Mouse (Mus musculus) left cerebral cortex, postnatal 36 days (tissue): Measurements from ENCODE around the gene Cdhr2. TPM values are rescaled to one million over a fixed set of nuclear protein-coding genes. Genes with fewer than 3 reads are reported as not detected.

Experiments used
- DNase-seq, 2 experiments: peaks; one replicate each; pipeline ENCODE4 v3.0.0; 2021 to 2022; ENCODE audit warnings: low spot score in 2 of 2, mixed read lengths in 1 of 2
- intact Hi-C: fragments of 180-260 bp; cut with DNase I; formaldehyde crosslinking; loops from one replicate; pipeline ENCODE4 v1.15.1; 2025
- total RNA-seq, 2 experiments: library from RNA; stranded (reverse); gene quantifications; 2 replicates each; pipeline ENCODE4 v1.2.3; 2021

The Cdhr2 gene
- total RNA-seq, 2 experiments from 2014 or later = 0.27 TPM

DNA sequence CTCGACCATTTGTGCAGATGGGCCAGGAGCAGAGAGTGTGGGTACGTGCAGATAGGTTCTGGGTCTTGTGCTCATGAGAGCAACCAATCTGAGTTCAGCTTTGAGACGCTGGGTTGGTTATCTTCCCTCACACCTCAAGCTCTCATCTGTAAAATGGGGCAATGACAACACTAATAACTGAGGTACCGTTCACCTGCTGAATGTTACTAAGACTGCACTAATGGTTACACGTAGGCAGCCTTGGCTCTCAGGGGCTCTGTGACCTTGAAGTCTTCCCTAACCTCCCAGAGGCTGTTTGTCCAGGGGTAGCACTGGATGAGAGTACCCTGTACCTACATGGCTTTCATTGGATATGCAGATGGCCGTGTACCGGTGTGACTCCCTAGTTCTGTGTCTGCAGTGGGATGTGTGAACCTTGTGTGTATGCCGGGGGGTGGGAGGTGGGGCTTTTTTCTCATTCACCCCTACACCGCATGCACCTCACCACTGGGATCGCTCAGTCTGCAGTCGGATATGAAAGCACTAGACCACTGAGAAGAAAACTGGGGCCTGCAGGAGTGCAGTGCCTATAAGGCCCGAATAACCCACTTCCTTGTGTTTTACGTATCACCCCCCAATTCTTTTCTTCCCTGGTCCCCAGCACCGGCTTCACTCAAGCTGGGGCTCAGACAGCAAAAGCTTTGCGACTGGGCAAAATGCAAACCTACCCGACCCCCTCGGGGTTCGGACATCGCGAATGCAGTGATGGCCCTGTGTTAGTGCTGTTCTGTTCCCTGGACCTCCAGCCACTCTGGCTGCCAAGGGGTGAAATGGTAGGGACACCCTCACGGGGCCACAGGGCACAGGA is 8.3 kb upstream of the Cdhr2 start:
- intact Hi-C loops = no loop called here
- DNase-seq = no peak

DNA sequence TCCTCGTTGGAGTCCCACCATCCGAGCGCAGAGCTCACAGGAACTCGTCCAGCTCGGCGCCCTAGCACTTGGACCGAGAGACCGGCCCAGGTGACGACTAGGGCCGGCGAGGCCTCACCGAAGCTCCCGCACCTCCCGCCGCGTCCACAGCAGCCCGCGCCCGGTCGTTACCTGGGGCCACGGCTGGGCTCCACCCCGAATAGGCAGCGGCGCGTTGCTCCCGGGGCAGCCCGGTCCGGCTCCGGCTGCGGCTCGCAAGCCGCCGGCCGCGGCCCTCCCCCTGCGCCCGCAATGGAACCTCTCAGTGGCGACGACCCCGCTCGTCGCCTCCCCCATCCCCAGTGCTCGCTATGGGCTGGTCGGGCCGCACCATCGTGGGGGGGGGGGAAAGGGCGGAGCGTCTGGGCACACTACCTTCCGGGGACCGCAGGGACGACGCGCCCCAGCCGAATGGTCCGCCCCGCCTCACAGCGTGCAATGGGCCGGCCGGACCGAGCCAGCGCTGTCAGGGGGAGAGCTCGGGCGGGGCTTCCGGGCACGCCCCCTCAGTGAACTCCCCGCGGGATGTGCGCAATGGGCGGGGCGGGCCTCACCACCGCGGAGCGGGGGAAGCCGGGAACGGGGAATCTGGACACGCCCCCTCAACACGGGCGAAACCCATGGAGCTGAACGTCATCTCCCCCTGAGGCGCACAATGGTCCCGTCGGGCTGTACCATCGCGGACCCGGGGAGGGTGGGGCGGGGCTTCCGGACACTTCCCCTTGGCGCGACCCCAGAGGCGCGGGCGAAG is 7.5 kb upstream of the Cdhr2 start, which contains the start of gene Rnf44:
Gene Rnf44, minus strand, starts transcription at position 350 of the 790 bp plus-strand sequence.
- peak; percentile 99 for DNase-seq
- intact Hi-C loops = no loop called here

DNA sequence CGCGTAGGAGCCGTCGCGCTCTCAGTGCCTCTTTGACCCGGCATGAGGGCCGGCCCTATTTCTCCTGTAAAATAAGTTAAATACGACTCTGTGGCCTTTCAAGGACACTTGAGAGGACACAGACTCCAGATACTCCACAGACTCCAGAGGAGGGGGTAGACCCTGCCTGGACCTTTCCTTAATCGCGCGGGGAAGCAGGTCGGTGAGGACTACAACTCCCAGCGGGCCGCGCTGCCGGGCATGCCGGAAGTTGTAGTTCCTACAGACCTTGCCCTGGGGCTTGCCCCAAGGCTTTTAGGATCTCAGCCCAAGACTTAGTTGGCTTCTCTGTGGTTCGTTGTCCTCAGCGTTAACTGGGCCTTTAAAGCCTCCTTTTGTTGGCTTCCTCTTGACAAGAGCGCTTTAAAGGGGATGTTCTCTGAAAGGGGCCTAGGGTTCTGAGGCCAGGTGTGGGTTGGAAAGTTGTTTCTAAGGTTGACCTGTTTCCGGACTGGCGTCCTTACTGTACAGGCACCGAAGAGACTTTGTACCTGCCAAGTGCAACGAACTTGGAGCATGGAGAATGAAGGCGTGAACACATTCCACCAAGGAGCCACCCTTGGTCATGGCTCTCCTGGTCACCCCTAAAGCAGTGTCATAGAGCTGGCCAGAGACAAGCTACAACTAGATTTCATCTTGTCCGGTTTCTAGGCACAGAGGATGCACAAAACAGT is 6.8 kb upstream of the Cdhr2 start:
- intact Hi-C loops = no loop called here
- DNase-seq = no peak

DNA sequence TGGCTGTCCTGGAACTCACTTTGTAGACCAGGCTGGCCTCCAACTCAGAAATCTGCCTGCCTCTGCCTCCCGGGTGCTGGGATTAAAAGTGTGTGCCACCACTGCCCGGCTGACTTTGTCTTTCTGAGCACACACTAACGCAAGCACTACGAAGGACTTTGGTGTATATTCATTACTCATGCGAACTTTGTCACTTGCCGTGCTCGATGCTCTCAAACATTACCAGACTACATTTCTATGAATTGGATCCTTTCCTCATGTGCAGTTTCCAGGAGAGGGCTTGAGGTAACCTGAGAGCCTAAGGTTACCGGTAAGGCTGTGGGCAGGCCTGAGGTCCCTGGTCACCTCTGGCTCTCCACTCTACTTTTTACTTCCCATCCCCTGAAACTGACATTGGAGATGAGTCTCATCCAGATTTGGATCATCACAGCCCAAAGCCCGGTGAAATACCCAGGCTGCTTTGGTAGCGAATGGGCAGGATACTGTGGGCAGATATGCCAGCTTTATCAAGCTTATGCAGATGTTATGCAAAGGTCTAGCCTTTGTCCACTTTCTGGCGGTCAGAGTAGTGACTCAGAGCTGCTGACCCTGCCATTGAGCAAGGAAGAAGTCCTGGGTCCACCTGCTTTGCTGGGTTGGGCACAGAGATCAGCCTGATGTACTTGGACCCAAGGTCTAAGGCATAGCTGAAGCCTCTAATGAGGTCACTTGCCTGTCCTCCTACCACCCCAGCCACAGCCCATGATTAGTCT is 5.6 kb upstream of the Cdhr2 start:
- intact Hi-C loops = no loop called here

DNA sequence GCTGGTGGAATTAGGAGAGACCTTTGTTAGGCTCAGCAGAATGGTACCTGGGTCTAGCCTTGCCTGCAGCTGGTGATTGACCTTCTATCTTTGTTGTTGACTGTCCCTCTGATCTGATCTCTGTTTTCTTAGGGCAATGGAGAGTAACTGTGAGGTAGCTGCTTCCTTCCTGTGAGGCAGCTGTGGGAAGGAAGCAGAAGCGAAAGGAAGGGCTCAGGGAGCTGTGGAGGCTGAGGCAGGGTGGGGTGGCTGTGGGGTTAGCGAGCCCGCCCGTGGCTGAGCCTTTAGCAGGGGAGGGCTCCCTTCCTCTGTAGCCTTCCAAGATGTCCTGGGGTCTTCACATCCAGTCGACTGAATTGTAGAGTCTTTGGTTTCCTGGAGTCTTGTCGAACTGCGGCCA is 1.2 kb downstream of the Cdhr2 start:
- DNase-seq = no peak
- intact Hi-C loops = no loop called here

More for the DNA sequence above, 5.6 kb upstream of the Cdhr2 start:
- DNase-seq = no peak

DNA sequence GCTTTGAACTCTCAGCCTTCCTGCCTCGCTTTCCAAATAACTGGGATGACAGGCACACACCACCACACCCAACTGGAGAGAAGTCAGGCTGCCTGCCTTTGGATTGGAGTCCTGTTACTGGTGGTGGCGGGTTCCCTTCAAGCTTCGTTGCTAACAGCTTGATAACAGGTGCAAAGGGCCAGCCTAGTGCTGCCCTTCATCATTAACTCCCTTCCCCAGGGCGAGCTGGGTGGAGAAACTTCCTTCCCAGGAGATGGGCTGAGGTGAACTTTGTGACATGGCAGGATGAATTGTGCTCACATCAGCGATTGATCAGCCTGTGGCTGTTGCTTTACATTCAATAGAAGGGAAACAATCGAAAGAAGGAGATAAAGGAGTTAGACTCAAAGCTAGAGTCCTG is 3.6 kb downstream of the Cdhr2 start:
- no peak for DNase-seq
- intact Hi-C loops = no loop called here

DNA sequence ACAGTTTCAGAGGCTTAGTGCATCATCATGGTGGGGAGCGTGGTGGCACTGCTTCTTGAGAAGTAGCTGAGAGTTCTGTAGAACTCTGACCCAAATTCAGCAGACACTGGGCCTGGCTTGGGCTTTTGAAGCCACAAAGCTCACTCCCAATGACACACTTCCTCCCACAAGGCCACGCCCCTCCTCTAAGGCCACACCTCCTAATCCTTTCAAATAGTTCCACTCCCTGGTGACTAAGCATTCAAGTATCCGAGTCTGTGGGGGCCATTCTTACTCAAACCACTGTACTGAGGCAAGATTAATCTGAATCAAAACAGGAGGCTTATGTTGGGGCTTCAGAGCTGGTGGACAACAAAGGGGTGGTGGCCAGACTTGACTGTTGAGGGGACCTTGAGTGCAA is 9.6 kb downstream of the Cdhr2 start:
- intact Hi-C loops = loop anchor here (10.0 kb wide), 1 partner anchor 464 kb away; no protein-coding TSS in a partner anchor
- DNase-seq = no peak

DNA sequence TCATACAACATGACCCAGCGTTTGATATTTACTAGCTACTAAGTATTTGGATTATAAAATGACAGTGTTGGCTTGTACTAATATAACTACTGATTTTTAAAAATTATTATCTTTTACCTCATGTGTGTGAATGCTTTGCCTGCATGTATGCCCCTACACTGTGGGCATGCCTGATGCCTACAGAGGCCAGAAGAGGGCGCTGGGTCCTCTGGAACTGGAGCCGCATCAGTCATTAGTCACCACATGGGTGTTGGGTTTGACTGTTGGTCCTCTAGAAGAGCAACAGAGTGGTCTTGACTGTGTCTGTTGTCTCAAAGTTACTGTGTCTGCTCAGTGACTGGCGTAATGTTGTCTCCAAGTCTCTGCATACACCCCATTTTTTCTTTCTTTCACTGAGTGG is 13.1 kb downstream of the Cdhr2 start:
- intact Hi-C loops = loop anchor here (10.0 kb wide), 1 partner anchor 460 kb away; no protein-coding TSS in a partner anchor
- DNase-seq = no peak

DNA sequence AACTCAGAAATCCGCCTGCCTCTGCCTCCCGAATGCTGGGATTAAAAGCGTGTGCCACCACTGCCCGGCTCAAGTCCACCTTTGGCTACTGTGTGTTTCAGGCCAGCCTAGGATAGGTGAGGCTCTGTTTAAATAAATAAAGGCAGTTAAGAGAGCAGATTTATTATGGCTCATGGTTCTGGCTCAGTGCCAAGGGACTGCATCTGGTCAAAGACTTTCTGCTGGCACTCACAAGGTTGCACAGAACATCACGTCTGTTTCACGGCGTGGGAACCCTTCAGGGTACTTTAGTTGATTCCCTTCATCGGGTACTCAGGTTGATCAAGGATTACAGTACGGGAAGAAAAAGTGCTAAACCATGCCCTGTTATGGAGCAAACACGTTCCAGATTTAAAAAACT is 13.7 kb downstream of the Cdhr2 start:
- intact Hi-C loops = loop anchor here (5.0 to 10.0 kb wide), 2 partner anchors 362 to 460 kb away; no protein-coding TSS in a partner anchor
- no peak for DNase-seq

DNA sequence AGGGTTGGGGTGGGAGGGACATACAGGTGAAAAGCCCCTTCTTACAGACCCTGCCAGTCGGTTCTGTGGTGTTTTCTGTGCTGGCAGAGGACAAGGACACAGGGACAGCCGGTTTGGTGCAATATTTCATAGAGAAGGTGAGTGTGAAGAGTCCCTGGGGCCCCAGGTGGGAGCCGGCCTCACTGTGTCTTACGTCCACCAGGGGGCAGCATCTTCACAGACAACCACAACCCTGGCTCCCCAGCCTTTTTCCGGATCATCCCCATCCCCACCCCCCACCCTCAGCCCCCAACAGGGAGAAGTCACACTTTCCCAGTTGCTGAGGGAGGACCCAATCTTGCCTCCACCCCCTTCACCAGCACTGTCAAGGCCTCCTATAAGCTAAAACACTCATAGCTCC is 15.7 kb downstream of the Cdhr2 start:
- DNase-seq = peak; percentile 61 to 67

DNA sequence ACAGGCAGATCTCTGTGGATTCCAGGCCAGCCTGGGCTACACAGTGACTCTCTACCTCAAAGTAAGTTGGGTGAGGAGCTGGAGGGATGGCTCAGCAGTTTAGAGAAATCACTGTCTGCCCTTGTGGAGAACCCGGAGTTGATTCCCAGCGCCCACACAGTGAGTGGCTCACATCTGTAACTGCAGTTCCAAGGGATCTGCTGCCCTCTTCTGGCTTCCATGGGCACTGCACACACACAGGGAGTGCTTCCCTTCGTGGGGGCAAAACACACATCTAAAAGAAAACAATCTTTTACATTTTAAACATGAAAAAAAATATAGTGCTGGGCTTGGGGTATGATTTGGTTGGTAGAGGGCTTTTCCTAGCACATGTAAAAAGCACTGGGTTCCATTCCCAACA is 21.9 kb downstream of the Cdhr2 start:
- DNase-seq = no peak
- intact Hi-C loops = no loop called here

More for the DNA sequence above, 15.7 kb downstream of the Cdhr2 start:
- intact Hi-C loops = loop anchor here (2.0 to 10.0 kb wide), 4 partner anchors 40 to 458 kb away; no protein-coding TSS in a partner anchor

DNA sequence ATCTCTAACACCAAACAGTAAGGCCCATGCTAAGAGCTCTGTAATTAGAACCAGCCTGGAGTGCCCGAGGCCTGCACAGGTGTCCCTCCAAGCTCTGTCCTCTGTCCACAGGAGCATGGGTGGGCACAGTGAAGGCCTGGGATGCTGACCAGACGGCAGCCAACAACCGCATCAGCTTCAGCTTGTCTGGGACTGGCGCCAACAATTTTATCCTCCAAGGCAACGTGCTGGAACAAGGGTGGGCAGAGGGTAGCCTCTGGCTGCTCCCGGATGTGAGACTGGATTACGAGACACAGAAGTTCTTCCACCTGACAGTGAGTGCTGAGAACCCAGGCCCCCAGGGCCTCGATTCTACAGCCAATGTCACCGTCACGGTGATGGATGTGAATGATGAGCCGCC is 24.9 kb downstream of the Cdhr2 start:
- intact Hi-C loops = no loop called here
- DNase-seq = no peak

DNA sequence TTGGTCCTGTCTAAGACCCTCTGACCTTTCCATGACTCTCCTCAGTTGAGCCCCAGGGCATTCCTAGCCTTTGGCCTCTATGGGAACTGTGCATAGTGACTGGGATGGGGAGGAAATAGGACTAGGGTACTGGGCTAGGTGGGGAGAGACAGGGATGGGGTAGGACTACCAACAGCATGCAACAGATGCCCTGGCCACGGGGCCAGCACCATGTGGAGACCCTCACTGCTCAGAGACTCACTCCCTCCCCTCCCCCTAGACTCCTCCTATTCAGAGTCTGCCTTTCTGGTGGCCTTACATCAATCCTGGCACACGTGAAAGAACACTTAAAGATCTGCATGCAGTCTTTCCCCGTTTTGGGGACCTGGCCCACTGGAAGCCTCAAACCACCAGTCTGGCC is 35.7 kb downstream of the Cdhr2 start:
- no peak for DNase-seq
- intact Hi-C loops = no loop called here

DNA sequence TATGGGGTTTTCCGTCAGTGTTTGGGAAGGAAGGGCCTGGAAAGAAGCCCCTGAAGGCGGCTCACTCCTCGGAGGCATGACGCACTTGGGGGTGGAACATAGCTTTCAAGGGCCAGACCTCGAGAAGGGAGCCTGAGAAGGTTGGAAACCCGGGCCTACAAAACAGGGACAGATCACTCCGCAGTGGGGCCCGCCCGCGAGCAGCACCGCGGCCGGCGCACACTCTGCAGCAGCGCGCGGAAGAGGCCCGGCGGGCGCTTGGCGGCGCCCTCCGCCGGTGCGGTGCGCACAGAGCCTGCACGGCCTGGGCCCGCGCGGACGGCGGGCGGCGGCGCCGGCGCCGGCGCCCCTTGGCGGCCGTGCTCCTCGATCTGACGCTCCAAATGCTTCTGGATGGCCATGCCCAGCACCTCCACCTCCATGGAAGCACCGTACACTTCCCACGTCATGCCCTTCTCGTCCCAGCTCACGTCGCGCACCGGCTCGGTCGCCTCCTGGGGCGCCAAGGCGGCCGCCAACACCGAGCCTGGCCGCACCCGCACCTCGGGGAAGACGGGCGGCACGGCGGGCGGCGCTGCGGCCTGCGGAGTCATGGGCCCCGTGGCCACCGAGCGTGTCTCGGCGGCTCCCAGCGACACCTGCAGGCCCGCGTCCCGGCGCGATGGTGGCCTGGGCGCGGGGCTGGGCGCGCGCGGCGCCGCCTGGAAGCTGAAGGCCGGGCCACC is 36.4 kb downstream of the Cdhr2 start:
- DNase-seq = no peak
- intact Hi-C loops = no loop called here

DNA sequence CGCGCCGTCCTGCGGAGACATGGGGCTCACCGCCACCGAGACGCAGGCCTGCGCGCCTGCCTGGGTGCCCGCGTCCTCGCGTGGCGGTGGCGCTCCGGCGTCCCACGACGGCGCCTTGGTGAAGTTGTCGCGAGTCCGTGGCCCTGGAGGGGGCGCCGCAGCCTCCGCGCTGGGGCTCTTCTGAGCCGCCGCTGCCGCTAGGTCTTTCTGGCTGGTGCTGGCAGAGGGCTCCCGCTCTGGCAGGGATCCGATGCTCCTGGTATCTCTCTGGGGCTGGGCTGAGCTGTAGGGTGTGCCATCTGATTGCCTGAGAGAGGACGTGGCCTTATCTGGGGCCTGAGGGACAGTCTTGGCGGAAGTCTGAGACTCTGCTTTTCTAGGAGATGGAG is 36.9 kb downstream of the Cdhr2 start:
- intact Hi-C loops = no loop called here
- DNase-seq = no peak

DNA sequence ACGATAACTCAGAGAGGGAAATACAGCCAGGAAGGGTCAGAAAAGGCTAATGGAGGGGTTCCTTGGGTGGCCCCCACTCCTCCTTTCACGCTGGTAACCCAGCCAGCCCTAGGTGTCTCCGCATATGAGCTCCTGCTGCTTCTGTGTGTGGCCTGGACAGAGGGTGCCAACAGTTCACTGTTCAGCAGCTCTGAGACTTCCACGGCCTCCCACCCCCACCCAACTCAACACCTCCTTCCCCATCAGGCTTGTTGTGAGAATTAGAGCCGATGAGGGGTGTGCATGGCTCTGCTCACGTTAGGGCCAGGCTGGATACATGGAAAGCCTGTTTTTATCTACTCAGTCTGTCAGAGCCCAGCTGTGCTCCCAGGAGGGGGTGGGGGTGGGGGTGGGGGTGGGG is 44.8 kb downstream of the Cdhr2 start:
- intact Hi-C loops = no loop called here
- DNase-seq = no peak

DNA sequence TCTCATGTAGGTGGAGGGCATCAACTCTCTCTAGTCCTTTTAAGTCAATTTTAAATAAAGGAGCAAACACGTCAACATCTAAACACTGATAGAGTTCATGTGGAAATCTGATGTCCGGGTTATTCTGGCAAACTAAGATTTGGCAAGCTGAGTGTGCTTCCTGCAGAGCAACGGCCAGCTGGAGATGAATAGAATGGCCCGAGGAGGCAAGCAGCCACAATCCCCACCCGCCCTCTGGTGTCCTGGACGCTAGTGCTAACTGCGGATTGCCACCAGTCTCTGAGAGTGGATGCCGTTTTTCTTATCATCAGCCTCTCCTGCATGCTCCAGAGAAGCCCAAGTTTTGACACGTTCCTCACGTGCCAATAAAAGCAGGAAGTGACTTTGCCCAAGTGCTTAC is 45.6 kb downstream of the Cdhr2 start:
- DNase-seq = no peak
- intact Hi-C loops = no loop called here

DNA sequence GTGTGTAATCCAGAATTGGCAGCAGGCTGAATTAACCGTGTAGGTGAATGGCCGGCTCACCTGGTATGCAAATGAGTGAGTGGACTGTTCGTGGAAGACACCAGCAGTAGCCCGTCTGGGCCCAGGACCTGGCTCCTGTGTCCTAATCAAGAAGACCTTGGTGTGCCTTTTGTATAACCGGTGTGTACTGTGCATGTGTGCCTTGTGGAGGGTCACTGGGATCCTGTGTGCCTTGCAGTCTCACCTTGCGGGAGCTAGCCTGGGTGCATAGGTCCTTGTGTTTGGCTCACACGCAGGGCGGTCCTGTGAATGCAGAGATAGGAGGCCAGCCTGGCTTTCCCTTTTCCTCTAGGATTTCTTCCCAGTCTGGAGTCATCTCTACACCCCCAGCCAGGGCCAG is 46.9 kb downstream of the Cdhr2 start:
- DNase-seq = no peak
- intact Hi-C loops = no loop called here

DNA sequence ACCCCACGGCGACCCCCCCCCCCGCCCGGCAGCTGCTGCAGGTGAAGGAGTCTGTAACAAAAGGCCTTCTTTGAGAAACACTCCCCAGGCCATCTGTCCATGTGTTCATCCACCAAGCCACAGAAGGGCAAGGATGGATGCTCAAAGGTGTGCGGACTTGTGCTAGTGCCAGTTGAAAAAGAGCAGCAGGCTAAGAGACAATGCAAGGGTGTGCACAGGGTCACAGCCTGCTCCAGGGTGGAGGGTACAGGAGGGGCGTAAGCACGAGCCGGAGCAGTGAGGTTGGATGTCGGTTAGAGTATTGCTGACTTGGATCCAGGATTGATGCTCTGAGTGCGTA is 47.4 kb downstream of the Cdhr2 start:
- intact Hi-C loops = no loop called here

More for the DNA sequence above, 47.4 kb downstream of the Cdhr2 start:
- DNase-seq = no peak
